Mouse (Mus musculus): ENCODE results near the gene Traf3.

Gene Traf3

DNA sequence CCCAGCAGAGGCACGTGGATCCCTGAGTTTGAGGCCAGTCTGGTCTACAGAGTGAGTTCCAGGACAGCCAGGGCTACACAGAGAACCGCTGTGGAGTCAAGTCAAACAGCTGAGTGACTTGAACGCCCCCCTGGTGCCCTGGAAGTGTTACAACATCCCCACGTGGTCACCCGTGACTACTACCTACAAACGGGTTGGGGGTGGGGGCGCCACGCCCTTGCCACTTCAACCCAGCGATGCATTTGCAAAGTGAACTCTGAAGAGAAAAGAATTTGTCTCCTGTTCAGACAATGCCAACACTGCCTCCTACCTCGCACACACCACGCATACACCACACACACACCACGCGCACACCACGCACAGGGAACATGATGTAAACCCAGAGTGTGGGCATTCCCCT is 143.8 kb downstream of the Traf3 start:
- DNase-seq (ENCODE audit: low spot score in 2 of 2), result no peak

DNA sequence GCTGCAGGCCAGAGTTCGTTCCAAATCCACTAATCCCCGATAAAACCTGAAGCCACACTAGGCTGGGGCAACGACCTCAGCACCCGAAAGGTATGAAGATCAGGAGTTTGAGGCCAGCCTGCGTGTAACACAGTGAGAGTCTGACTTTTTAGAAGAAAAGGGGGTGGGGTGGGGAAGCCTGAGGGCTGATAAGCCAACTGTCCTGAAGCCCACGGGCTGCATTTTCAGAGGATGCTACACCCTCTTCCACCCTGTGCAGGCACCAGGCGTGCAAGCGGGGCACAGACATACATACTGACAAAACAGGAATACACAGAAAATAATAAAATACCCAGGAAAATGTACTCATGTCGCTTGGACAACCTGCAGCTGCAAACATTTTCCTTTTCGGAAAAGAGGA is 145.6 kb downstream of the Traf3 start:
- no peak for DNase-seq (ENCODE audit: low spot score in 2 of 2)

DNA sequence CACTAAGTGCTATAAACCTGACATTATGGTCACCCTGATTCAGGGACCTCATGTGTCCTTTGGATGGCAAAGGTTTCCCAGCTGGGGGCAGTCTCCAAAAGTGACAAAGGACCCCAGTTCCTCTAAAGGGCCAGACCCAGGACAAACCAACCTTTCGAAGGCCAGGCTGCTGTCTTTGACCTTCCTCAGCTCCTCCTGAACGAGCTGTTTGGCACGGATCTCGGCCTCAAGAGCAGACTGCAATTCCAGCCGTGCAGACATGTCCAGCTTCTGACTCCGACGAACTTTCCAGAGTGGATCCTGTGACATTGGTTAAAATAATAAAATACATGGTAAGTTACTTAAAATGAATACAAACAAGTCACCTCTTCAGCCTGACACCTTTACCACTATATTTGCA is 148.1 kb downstream of the Traf3 start:
- DNase-seq (ENCODE audit: low spot score in 2 of 2), result no peak
